Mouse (Mus musculus) adrenal gland, adult 18-20 months (tissue): Measurements from ENCODE around the gene Mettl6. TPM values are rescaled to one million over a fixed set of nuclear protein-coding genes. Genes with fewer than 3 reads are reported as not detected.
A peak's percentile ranks its signal among the peaks of the same experiment; 100 is the strongest.
"Not testable (repeated sequence)": the region's sequence is repeated elsewhere in the genome, so short reads cannot be mapped to it uniquely, and the experiment has no call there.

Experiments used
- DNase-seq, 2 experiments: peaks; one replicate each; pipeline ENCODE4 v3.0.0; 2021 to 2022; ENCODE audit warnings: low spot score in 2 of 2
- total RNA-seq, 2 experiments: library from RNA; stranded (reverse); gene quantifications; 1 replicate in 1 of 2; 2 replicates in 1 of 2; pipeline ENCODE4 v1.2.3; 2021

The Mettl6 gene
- total RNA-seq, 2 experiments from 2014 or later = 19.9 to 20.8 TPM

DNA sequence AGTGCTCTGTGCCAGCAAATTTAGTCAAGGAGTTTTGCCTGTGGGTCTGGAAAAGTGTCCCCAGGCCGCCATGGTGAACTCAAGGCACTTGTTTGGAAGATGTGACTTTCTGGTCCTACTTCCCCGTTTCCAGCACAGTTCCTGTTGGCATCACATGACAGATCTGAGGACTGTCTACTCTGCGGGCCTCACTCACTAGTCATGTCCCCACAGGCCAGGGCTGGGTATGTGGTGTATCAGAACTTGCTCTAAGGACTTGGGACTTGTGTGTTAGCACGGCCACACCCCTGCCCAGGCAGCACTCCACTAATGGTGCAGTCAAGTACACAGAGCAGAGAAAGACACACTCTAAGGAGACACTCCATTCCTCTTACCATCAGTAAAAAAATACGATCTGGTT is 12.4 kb downstream of the Mettl6 start:
- DNase-seq = no peak

DNA sequence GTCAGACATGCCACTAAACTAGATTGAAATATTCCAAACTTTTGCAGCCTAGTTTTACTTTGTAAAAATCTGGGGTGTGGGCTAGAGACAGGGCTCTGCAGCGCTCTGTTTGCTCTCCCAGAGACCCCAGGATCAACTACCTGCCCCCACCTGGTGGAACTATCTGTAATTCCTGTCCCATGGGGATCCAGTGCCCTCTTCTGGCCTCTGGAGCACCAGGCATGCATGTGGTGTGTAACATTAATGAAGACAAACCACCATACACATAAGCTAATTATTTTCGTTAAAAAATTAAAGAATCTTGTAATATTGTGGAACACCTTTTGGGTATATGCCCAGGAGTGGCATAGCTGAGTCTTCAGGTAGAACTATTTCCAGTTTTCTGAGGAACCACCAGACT is 21.5 kb downstream of the Mettl6 start:
- no peak for DNase-seq

DNA sequence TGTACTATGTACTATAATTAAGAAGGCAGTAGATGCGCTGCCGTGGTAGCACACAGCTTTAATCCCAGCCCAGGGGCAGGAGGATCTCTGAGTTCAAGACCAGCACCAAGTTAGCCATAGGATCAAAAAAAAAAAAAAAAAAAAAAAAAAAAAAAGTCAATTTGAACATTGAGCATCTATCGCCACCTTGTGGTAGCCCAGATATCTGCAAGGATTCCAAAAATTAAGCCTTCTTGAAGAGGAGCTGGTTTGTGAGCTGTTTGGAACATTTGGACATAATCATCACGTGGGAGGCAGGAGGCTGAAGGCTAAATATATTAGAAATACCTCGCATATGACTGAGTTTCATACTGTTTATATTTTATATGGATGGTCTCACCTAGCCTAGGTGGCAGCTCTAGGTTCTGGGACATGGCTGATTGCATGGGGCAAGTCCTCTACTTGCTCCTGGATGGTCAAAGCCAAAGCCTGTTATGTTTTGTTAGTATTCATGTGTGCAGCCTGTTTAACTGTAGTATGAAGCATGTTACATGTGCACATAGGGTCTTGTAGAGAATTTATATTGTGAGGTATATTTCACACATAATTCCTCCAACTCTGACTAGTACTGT is 22.3 kb downstream of the Mettl6 start:
- peak; percentile 41 to 53 for DNase-seq

GRCm38 (mm10) chr14:31469711-31470110 is 25.1 kb downstream of the Mettl6 start:
- DNase-seq = no peak

DNA sequence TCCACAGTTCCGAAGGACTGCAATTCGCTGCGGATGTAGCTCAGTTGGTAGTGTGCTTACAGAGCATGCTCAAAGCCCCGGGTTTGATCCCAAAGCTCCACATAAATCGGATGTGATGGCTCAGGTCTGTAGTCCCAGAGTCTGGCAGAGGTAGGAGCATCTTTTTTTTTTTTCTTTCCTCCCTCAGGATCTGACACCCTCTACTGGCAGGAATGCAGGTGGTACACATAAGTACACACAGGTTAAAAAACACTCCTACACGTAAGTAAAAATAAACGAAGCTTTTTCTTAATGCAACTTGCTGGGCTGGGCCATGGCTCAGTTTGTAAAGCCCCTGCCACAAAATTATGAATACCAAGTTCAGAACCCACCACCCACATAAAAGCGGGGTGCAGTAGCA is 30.7 kb downstream of the Mettl6 start:
- DNase-seq = no peak

GRCm38 (mm10) chr14:31462886-31463285 is 32.0 kb downstream of the Mettl6 start:
- no peak for DNase-seq

GRCm38 (mm10) chr14:31462226-31462625 is 32.6 kb downstream of the Mettl6 start:
- not testable (repeated sequence) for DNase-seq

DNA sequence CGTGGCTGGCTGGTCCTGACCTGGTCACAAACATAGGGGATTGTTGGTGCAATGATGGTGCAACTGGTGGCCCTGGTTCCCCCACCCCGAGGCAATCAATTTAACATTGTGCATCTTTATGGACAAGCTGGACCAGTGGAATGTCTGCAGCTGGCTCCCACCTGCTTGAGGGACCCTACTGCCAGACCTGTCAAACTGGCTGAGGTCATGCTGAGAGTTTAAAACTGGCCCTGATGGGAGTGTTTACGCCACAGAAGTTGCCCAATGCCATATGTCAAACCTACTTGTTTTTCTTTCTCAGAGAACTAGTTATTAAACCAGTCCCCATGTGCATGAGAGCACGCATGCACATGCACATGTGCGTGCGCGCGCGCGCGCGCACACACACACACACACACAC is 36.8 kb downstream of the Mettl6 start:
- no peak for DNase-seq

DNA sequence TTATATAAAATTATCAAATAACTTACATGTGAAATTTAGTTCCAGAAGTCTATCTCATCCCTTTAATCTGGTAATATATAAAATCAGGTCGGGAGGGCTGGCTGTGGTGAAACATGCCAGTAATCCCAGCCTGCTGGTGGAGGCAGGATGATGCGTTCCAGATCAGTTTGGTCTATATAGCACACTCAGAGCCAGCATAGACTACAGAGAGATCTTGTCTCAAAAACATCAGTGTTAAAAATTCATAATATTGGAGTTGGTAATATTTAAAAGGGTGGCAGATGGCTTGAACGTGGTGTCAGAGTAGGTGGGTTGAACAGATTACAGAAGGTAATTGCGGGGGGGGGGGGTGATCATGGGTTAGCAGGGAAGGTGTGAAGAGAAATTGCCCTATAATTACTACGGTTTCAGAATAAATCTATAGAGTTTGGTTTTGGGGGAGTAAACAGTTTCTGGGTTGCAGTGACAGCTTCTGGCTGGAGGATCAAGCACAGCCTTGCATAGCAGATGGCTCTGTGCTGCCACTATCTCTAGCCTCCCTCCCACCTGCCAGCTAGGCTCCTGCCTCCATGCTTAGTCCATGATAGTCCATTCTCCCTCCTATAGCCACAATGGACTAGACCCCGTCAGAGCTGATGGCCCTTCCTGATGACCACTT is 38.6 kb downstream of the Mettl6 start:
- no peak for DNase-seq

GRCm38 (mm10) chr14:31454849-31455566 is 39.8 kb downstream of the Mettl6 start:
- DNase-seq = no peak

GRCm38 (mm10) chr14:31453946-31454345 is 40.9 kb downstream of the Mettl6 start:
- DNase-seq = not testable (repeated sequence)

GRCm38 (mm10) chr14:31448994-31449393 is 45.8 kb downstream of the Mettl6 start:
- no peak for DNase-seq

DNA sequence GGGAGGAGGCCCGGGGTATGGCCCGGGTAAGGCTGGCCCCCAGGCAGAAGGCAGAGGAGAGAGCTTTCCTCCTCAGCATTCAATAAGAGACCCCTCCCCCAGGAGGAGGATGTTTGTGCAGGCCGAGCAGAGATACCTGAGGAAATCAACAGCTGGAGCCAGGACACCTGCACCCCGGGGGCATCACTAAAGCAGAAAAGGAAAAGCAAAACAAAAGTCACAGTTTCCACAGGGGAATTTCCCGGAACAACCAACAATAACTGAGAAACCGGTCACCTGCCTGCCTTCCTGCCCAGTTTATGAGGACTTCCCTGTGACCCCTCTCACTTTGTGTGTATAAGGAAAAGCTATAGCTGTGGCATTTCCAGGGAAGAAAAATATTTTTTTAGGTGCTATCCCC is 51.2 kb downstream of the Mettl6 start:
- DNase-seq = no peak

DNA sequence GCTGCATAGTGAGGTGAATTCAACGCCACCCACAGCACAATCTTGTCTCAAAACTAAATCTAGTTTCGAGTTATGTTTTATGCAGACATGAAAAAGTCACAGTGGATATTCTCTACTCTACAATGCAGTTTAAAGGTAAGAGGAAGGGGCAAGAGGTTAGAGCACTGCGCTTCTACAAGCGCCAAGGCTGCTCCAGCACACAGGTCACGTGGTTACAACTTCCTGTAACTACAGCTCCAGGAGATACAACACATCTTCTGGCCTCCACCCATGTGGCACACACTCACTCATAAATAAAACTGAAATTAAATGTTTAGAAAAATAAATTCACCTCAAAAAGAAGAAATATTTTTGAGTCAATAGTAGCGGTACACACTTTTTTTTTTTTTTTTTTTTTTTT is 54.1 kb downstream of the Mettl6 start:
- DNase-seq = no peak

- DNase-seq = no peak
These were observed 54.6 kb downstream of the Mettl6 start for GRCm38 (mm10) chr14:31440230-31440629.

GRCm38 (mm10) chr14:31439279-31439678 is 55.6 kb downstream of the Mettl6 start:
- DNase-seq = no peak

- peak; percentile 60 to 71 for DNase-seq
These were observed 56.9 kb downstream of the Mettl6 start for GRCm38 (mm10) chr14:31437826-31438529.

- DNase-seq = peak; percentile 97
These were observed 58.7 kb downstream of the Mettl6 start, which contains the start of gene Sh3bp5 for GRCm38 (mm10) chr14:31435930-31436693. Gene Sh3bp5, minus strand, starts transcription at chr14:31436078.

GRCm38 (mm10) chr14:31435018-31435915 is 59.6 kb downstream of the Mettl6 start:
- DNase-seq = peak in 1 of 2 experiments; percentile 52

- no peak for DNase-seq
These were observed 60.4 kb downstream of the Mettl6 start for GRCm38 (mm10) chr14:31434426-31434825.
